Mouse (Mus musculus): ENCODE data around the gene Tmprss3.

- TF ChIP-seq CTCF (IDR thresholded peaks at IDR 0.05; ENCODE audit: low read depth, low read length) (no peak), POLR2A (IDR thresholded peaks at IDR 0.05; ENCODE audit: insufficient read depth, low read length) (no peak)
Measured at GRCm38 (mm10) chr17:31196283-31196682, 2.5 kb downstream of the Tmprss3 start.
